Mouse (Mus musculus): ENCODE results near the gene Hpn.

- TF ChIP-seq CTCF (IDR thresholded peaks at IDR 0.05; ENCODE audit: borderline replicate concordance, extremely low read depth, insufficient read depth, insufficient read length), result no peak
- no peak for TF ChIP-seq POLR2A (IDR thresholded peaks at IDR 0.05; ENCODE audit: borderline replicate concordance, extremely low read depth, insufficient read depth, insufficient read length, poor library complexity, severe bottlenecking)
Measured at GRCm38 (mm10) chr7:31080611-31081010, 34.5 kb downstream of the Hpn start.

Data from brain, embryonic 14.5 days (tissue).